Mouse (Mus musculus) skeletal muscle tissue, postnatal 0 days (tissue): ENCODE data around the gene Klk1b24. TPM values are rescaled to one million over a fixed set of nuclear protein-coding genes. Genes with fewer than 3 reads are reported as not detected.

Source experiments
- polyA plus RNA-seq: library from polyadenylated mRNA; unstranded; fragments of >200 nt; fragmentation: Nextera tagmentation; extraction: Ambion mirVana; gene quantifications from 2 replicates; pipeline ENCODE4 v1.2.1, GENCODE M21; 2015

Gene Klk1b24
- polyA plus RNA-seq, result not detected in 2 replicates

GRCm38 (mm10) chr7:44187936-44188335 lies at the start of gene Klk1b24:
Gene Klk1b24, plus strand, starts transcription at chr7:44188236.

GRCm38 (mm10) chr7:44197891-44198290 lies 9.9 kb downstream of the Klk1b24 start, which contains the start of gene Klk1b3:
Gene Klk1b3, plus strand, starts transcription at chr7:44198191.

GRCm38 (mm10) chr7:44207135-44207534 lies 19.1 kb downstream of the Klk1b24 start, which contains the start of gene Klk1b4:
Gene Klk1b4, plus strand, starts transcription at chr7:44207435.

GRCm38 (mm10) chr7:44215645-44216044 lies 27.6 kb downstream of the Klk1b24 start, which contains the start of gene Klk1b5:
Gene Klk1b5, plus strand, starts transcription at chr7:44215945.

GRCm38 (mm10) chr7:44225076-44225475 lies 37.0 kb downstream of the Klk1b24 start, which contains the start of gene Klk1:
Gene Klk1, plus strand, starts transcription at chr7:44225360.

GRCm38 (mm10) chr7:44235909-44236308 lies 47.9 kb downstream of the Klk1b24 start, which contains the start of gene Gm36864:
Gene Gm36864, plus strand, starts transcription at chr7:44236177.

Other genes starting within 250 kb of the Klk1b24 start
- 0.46 and 1.1 TPM in 2 replicates for gene Klk1b8, start 237.6 kb upstream of the Klk1b24 start, polyA plus RNA-seq
- not detected in 2 replicates for gene Klk1b1, start 221.5 kb upstream of the Klk1b24 start, polyA plus RNA-seq
- gene Klk1b9, start 212.2 kb upstream of the Klk1b24 start, polyA plus RNA-seq, result 0.16 and 0.23 TPM in 2 replicates
- not detected in 2 replicates for gene Klk1b11, start 192.4 kb upstream of the Klk1b24 start, polyA plus RNA-seq
- 17.1 and 21.7 TPM in 2 replicates for gene Klk1b26, start 176.1 kb upstream of the Klk1b24 start, polyA plus RNA-seq
- gene Klk1b27, start 135.9 kb upstream of the Klk1b24 start, polyA plus RNA-seq, result not detected in 2 replicates
- gene Klk1b21, start 85.9 kb upstream of the Klk1b24 start, polyA plus RNA-seq, result not detected in 2 replicates
- not detected in 2 replicates for gene Klk1b22, start 75.6 kb upstream of the Klk1b24 start, polyA plus RNA-seq
- 0.10 and 0.24 TPM in 2 replicates for gene Klk1b16, start 51.5 kb upstream of the Klk1b24 start, polyA plus RNA-seq
- gene Klk1b3, start 10.0 kb downstream of the Klk1b24 start, polyA plus RNA-seq, result not detected in 2 replicates
- not detected in 2 replicates for gene Klk1b4, start 19.2 kb downstream of the Klk1b24 start, polyA plus RNA-seq
- gene Klk1b5, start 27.7 kb downstream of the Klk1b24 start, polyA plus RNA-seq, result not detected in 2 replicates
- 0.24 TPM in 1 of 2 replicates, not detected in the other for gene Klk1, start 37.1 kb downstream of the Klk1b24 start, polyA plus RNA-seq
- not detected in 2 replicates for gene Gm36864, start 47.9 kb downstream of the Klk1b24 start, polyA plus RNA-seq
- 0.46 and 1.0 TPM in 2 replicates for gene 1700028J19Rik, start 58.5 kb downstream of the Klk1b24 start, polyA plus RNA-seq
- gene 2410002F23Rik, start 58.5 kb downstream of the Klk1b24 start, polyA plus RNA-seq, result 46.6 and 50.7 TPM in 2 replicates
- 1.9 and 2.3 TPM in 2 replicates for gene Acp4, start 69.1 kb downstream of the Klk1b24 start, polyA plus RNA-seq
- not detected in 2 replicates for gene Gm15517, start 73.2 kb downstream of the Klk1b24 start, polyA plus RNA-seq
- gene Clec11a, start 118.7 kb downstream of the Klk1b24 start, polyA plus RNA-seq, result 1.5 and 3.3 TPM in 2 replicates
- gene Shank1, start 122.0 kb downstream of the Klk1b24 start, polyA plus RNA-seq, result 0.41 and 0.55 TPM in 2 replicates
- gene Syt3, start 195.9 kb downstream of the Klk1b24 start, polyA plus RNA-seq, result 0.46 and 0.90 TPM in 2 replicates
- gene 1700008O03Rik, start 197.6 kb downstream of the Klk1b24 start, polyA plus RNA-seq, result not detected in 2 replicates
- 0.12 and 0.17 TPM in 2 replicates for gene Lrrc4b, start 240.8 kb downstream of the Klk1b24 start, polyA plus RNA-seq